15 mouse cellular contexts compared by ENCODE assay signal in genomic region chr4:47230498-47230897, GRCm38 (mm10). TPM values are rescaled to one million over a fixed set of nuclear protein-coding genes. Genes with fewer than 3 reads are reported as not detected.
"Had no signal": no experiment of that assay in that cellular context is flagged by ENCODE, and none has a peak within 500 bp of the region (broad histone marks: within the 10 kb centered on the region; RNA-seq: fewer than 3 reads in every experiment).

No protein-coding gene starts in this region.

- H3K4me3 ChIP-seq: limb, embryonic 10.5 days; limb, embryonic 13.5 days; liver, embryonic 12.5 days; liver, embryonic 15.5 days had no signal

- H3K27ac ChIP-seq: limb, embryonic 10.5 days; limb, embryonic 13.5 days; liver, embryonic 12.5 days; liver, embryonic 15.5 days had no signal

- DNase-seq: kidney, adult 18-20 months; kidney, adult 9 months; kidney, postnatal 14 days; liver; lung, adult 2 months; lung, postnatal 14 days; lung, postnatal 4 days; midbrain, embryonic 14.5 days; thymus, adult 18-20 months; thymus, postnatal 36 days had no signal

RNA-seq across cellular contexts. Expression of gene Col15a1, which starts 22.5 kb away (rescaled TPM):
- total RNA-seq: megakaryocyte-erythroid progenitor cell, adult 5-6 weeks had no signal
